Mouse (Mus musculus) CH12.LX (cell line): Measurements from ENCODE around the gene Tspan2. TPM values are rescaled to one million over a fixed set of nuclear protein-coding genes. Genes with fewer than 3 reads are reported as not detected.

ENCODE experiments used
- DNase-seq: peaks from one replicate; pipeline ENCODE4 v3.0.0-alpha.2; 2013; ENCODE audit errors: extremely low read depth
- H3K27ac ChIP-seq: 2 replicates; pipeline ENCODE4 v1.5.1; 2012; ENCODE audit warnings: low read depth, mild to moderate bottlenecking, control low read depth, moderate library complexity; ENCODE audit not compliant: insufficient read depth
- H3K27me3 ChIP-seq: replicated peaks from 2 replicates; pipeline ENCODE3; 2012; ENCODE audit warnings: inconsistent platforms
- H3K36me3 ChIP-seq, 2 experiments: replicated peaks in 1 of 2; 2 replicates each; pipeline versions ENCODE3 to v1.6.1; 2012; ENCODE audit warnings: inconsistent platforms in 1 of 2, low read length in 1 of 2, mild to moderate bottlenecking in 1 of 2, mixed read lengths in 1 of 2, moderate library complexity in 1 of 2; ENCODE audit not compliant: control insufficient read depth in 1 of 2, insufficient read depth in 1 of 2
- H3K4me1 ChIP-seq, 2 experiments: 2 replicates each; pipeline ENCODE4 v1.6.1; 2012; ENCODE audit warnings: inconsistent platforms in 1 of 2, moderate library complexity in 1 of 2; ENCODE audit not compliant: insufficient read depth in 2 of 2, control insufficient read depth in 1 of 2
- H3K4me2 ChIP-seq: 2 replicates; pipeline ENCODE4 v1.6.1; 2012; ENCODE audit warnings: low read depth, mild to moderate bottlenecking, control low read depth; ENCODE audit not compliant: poor library complexity, insufficient read depth, severe bottlenecking
- H3K4me3 ChIP-seq, 3 experiments: fragments of 150-350 bp in 1 of 3; sonication (generic) in 1 of 3; replicated peaks in 1 of 3; 2 replicates each; pipeline versions ENCODE3 to v1.5.1; 2011 to 2012; ENCODE audit warnings: low read depth in 2 of 3, low read length in 2 of 3, mild to moderate bottlenecking in 2 of 3, moderate library complexity in 2 of 3, control low read depth in 1 of 3, improper control_type of control experiment in 1 of 3, inconsistent platforms in 1 of 3, mixed read lengths in 1 of 3; ENCODE audit not compliant: poor library complexity in 1 of 3
- H3K79me2 ChIP-seq: replicated peaks from 2 replicates; pipeline ENCODE4 v1.6.1; 2012; ENCODE audit warnings: mild to moderate bottlenecking, moderate library complexity; ENCODE audit not compliant: control insufficient read depth, poor library complexity, insufficient read depth, severe bottlenecking; ENCODE audit errors: extremely low read depth
- H3K9ac ChIP-seq: 2 replicates; pipeline ENCODE4 v1.6.1; 2012; ENCODE audit warnings: low read depth, mild to moderate bottlenecking, control low read depth, moderate library complexity; ENCODE audit not compliant: insufficient read depth
- H3K9me3 ChIP-seq: replicated peaks from 2 replicates; pipeline ENCODE3; 2012; ENCODE audit warnings: low read length, inconsistent platforms, mixed read lengths
- CHD1 ChIP-seq: IDR thresholded peaks from 2 replicates; pipeline ENCODE4 v1.6.1; 2012; ENCODE audit warnings: low read depth, low read length, improper control_type of control experiment, inconsistent platforms
- E2F4 ChIP-seq: IDR thresholded peaks from 2 replicates; pipeline ENCODE4 v1.6.1; 2011; ENCODE audit warnings: low read depth, low read length, improper control_type of control experiment; ENCODE audit not compliant: insufficient replicate concordance
- ELF1 ChIP-seq: IDR thresholded peaks from 2 replicates; pipeline ENCODE4 v1.6.1; 2014; ENCODE audit warnings: low read depth, mild to moderate bottlenecking, inconsistent platforms, low read length, improper control_type of control experiment
- HCFC1 ChIP-seq: IDR thresholded peaks from 2 replicates; pipeline ENCODE4 v1.6.1; 2012; ENCODE audit warnings: low read depth, mild to moderate bottlenecking, inconsistent platforms, low read length, improper control_type of control experiment
- IRF4 ChIP-seq: IDR thresholded peaks from 2 replicates; pipeline ENCODE4 v1.6.1; 2014; ENCODE audit warnings: low read depth, mild to moderate bottlenecking, inconsistent platforms, low read length, improper control_type of control experiment
- MAFK ChIP-seq: IDR thresholded peaks from 2 replicates; pipeline ENCODE4 v1.6.1; 2011; ENCODE audit warnings: low read length, improper control_type of control experiment; ENCODE audit not compliant: insufficient replicate concordance
- MAZ ChIP-seq: IDR thresholded peaks from 2 replicates; pipeline ENCODE4 v1.6.1; 2012; ENCODE audit warnings: low read depth, mild to moderate bottlenecking, inconsistent platforms, low read length, improper control_type of control experiment, moderate library complexity
- MEF2A ChIP-seq: IDR thresholded peaks from 2 replicates; pipeline ENCODE4 v1.6.1; 2014; ENCODE audit warnings: low read depth, mild to moderate bottlenecking, inconsistent platforms, low read length, improper control_type of control experiment, borderline replicate concordance
- MXI1 ChIP-seq: IDR thresholded peaks from 2 replicates; pipeline ENCODE4 v1.6.1; 2011; ENCODE audit warnings: mild to moderate bottlenecking, low read depth, low read length, improper control_type of control experiment
- MYC ChIP-seq: IDR thresholded peaks from 2 replicates; pipeline ENCODE4 v1.6.1; 2011; ENCODE audit warnings: low read depth, mild to moderate bottlenecking, improper control_type of control experiment, low read length
- RCOR1 ChIP-seq: conservative IDR thresholded peaks from 2 replicates; pipeline ENCODE4 v1.6.1; 2012; ENCODE audit warnings: low read depth, mild to moderate bottlenecking, inconsistent platforms, low read length, improper control_type of control experiment
- UBTF ChIP-seq: IDR thresholded peaks from 2 replicates; pipeline ENCODE4 v1.6.1; 2012; ENCODE audit warnings: low read depth, mild to moderate bottlenecking, inconsistent platforms, low read length, improper control_type of control experiment, moderate library complexity
- USF2 ChIP-seq: conservative IDR thresholded peaks from 2 replicates; pipeline ENCODE4 v1.6.1; 2011; ENCODE audit warnings: low read depth, low read length, improper control_type of control experiment
- ZC3H11A ChIP-seq: IDR thresholded peaks from 2 replicates; pipeline ENCODE4 v1.6.1; 2012; ENCODE audit warnings: low read depth, mild to moderate bottlenecking, inconsistent platforms, low read length, improper control_type of control experiment
- ZKSCAN1 ChIP-seq: IDR thresholded peaks from 2 replicates; pipeline ENCODE4 v1.6.1; 2012; ENCODE audit warnings: low read depth, inconsistent platforms, low read length, improper control_type of control experiment, borderline replicate concordance
- ZMIZ1 ChIP-seq: IDR thresholded peaks from 2 replicates; pipeline ENCODE4 v1.6.1; 2012; ENCODE audit warnings: low read depth, mild to moderate bottlenecking, inconsistent platforms, low read length, improper control_type of control experiment
- ZNF384 ChIP-seq: IDR thresholded peaks from 2 replicates; pipeline ENCODE4 v1.6.1; 2012; ENCODE audit warnings: low read depth, low read length, improper control_type of control experiment, inconsistent platforms
- dilution Hi-C: fragments of 300-500 bp; cut with MboI; formaldehyde crosslinking; loops from 2 replicates; pipeline ENCODE4 v1.14.3; 2020; ENCODE audit warnings: low sequenced_read_pairs; ENCODE audit not compliant: extremely low pct_unique_long_range_greater_than_20kb, extremely low pct_ligation_motif_present
- in situ Hi-C: fragments of 300-500 bp; cut with MboI; formaldehyde crosslinking; loops from 3 replicates; pipeline ENCODE4 v1.14.3; 2019; ENCODE audit warnings: low sequenced_read_pairs, low pct_ligation_motif_present, low pct_unique_long_range_greater_than_20kb, mixed read lengths
- polyA plus RNA-seq: library from polyadenylated mRNA; unstranded; fragments of >175 nt; gene quantifications from 2 replicates; pipeline ENCODE4 v1.2.1, GENCODE M21; 2012; ENCODE audit warnings: low read depth; ENCODE audit not compliant: insufficient read length
- total RNA-seq, 2 experiments: library from RNA; depleted of rRNA; stranded (reverse); fragments of 300-350 nt in 1 of 2; fragments of >200 nt in 1 of 2; gene quantifications; 2 replicates each; pipeline ENCODE4 v1.2.3; 2012 to 2014

The Tspan2 gene
- total and polyA plus RNA-seq, 3 experiments, result 1.4 to 4.5 (median 2.8) TPM

GRCm38 (mm10) chr3:102744657-102745056, 10.3 kb downstream of the Tspan2 start:
- in situ Hi-C loops (no loop called here), dilution Hi-C loops (no loop called here)
- no peaks in the 10 kb centered on the region for H3K27me3 ChIP-seq
- H3K9ac ChIP-seq, result no peak overlapping the region
- H3K4me2 ChIP-seq, result no peak overlapping the region
- no peak overlapping the region for H3K27ac ChIP-seq
- H3K4me3 ChIP-seq, result no peak overlapping the region
- H3K4me1 ChIP-seq, result peaks cover 3 to 50% of the 10 kb centered on the region in 2 experiments
- no peaks in the 10 kb centered on the region for H3K79me2 ChIP-seq
- H3K36me3 ChIP-seq, result no peaks in the 10 kb centered on the region
- H3K9me3 ChIP-seq, result no peaks in the 10 kb centered on the region
- DNase-seq, result no peak
- TF ChIP-seq MYC, result no peak
- TF ChIP-seq E2F4, result no peak
- no peak for TF ChIP-seq RCOR1
- TF ChIP-seq ZKSCAN1, result no peak
- no peak for TF ChIP-seq ZNF384
- TF ChIP-seq IRF4, result no peak
- TF ChIP-seq MAZ, result no peak
- no peak for TF ChIP-seq ELF1
- TF ChIP-seq ZC3H11A, result no peak
- TF ChIP-seq MAFK, result no peak
- TF ChIP-seq MEF2A, result no peak

GRCm38 (mm10) chr3:102746174-102746573, 11.8 kb downstream of the Tspan2 start:
- no peak for TF ChIP-seq ZC3H11A
- no peak for TF ChIP-seq ZMIZ1
- TF ChIP-seq MAFK, result no peak
- TF ChIP-seq ZNF384, result no peak
- no peak for TF ChIP-seq CHD1
- TF ChIP-seq HCFC1, result no peak
- TF ChIP-seq MXI1, result no peak
- TF ChIP-seq USF2, result no peak
- no peak for TF ChIP-seq UBTF
- no peak for TF ChIP-seq E2F4
- H3K9ac ChIP-seq, result no peak overlapping the region
- dilution Hi-C loops (no loop called here), in situ Hi-C loops (no loop called here)
- H3K36me3 ChIP-seq, result no peaks in the 10 kb centered on the region
- no peaks in the 10 kb centered on the region for H3K79me2 ChIP-seq
- H3K27ac ChIP-seq, result no peak overlapping the region
- H3K4me3 ChIP-seq, result no peak overlapping the region
- H3K9me3 ChIP-seq, result no peaks in the 10 kb centered on the region
- DNase-seq, result no peak
- H3K27me3 ChIP-seq, result no peaks in the 10 kb centered on the region
- no peak overlapping the region for H3K4me2 ChIP-seq
- peaks cover 3 to 52% of the 10 kb centered on the region in 2 experiments for H3K4me1 ChIP-seq
